Mouse (Mus musculus): Measurements from ENCODE around the gene Perm1. TPM values are rescaled to one million over a fixed set of nuclear protein-coding genes. Genes with fewer than 3 reads are reported as not detected.

The Perm1 gene
- polyA plus RNA-seq, 1 experiment from 2014 or later, result 0.06 TPM

DNA sequence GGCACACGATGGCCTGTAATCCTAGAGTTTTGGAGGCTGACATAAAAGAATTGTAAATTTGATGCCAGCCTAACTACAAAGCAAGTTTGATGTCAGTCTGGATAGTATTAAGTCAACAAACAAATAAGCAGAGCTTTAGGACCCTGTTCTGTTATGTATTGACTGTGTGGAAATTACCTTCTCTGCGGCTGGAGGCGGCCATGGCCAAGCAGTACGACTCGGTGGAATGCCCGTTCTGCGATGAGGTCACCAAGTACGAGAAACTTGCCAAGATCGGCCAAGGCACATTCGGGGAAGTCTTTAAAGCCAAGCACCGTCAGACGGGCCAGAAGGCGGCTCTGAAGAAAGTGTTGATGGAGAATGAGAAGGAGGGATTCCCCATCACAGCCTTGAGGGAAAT lies 2.5 kb upstream of the Perm1 start:
- H3K27ac ChIP-seq, result no peak overlapping the region
- 94% methylated on average over 13 of the region's 13 CpGs for WGBS (ENCODE audit: missing documents)
- H3K4me3 ChIP-seq (ENCODE audit: inconsistent target), result no peak overlapping the region
- H3K79me2 ChIP-seq (ENCODE audit: inconsistent target), result no peaks in the 10 kb centered on the region
- no peaks in the 10 kb centered on the region for H3K36me3 ChIP-seq (ENCODE audit: inconsistent target)

DNA sequence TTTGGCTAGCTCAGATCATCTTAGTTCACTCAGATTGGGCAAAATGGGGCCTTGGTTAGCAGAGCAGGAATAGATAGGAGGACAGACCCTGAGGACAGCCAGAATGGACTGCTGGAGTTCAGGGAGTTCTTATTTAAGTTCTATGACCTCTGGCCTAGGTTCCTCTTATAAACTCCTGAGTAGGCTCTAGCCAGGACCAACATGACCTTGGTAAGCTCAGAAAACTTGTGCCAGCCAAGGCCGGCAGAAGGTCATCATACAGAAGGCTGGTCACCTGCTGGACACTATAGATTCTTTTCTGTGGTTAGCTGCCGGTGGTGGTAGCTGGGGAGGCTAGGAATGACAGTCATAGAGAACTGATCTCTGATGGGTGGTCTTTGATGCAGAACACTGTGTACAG lies 528 bp downstream of the Perm1 start:
- Histone ChIP-seq H3K36me3 (ENCODE audit: inconsistent target) (peaks cover 1% of the 10 kb centered on the region; the same call in 1 of the 2 replicates), H3K4me3 (ENCODE audit: inconsistent target) (no peak overlapping the region), H3K27ac (no peak overlapping the region), H3K79me2 (ENCODE audit: inconsistent target) (no peaks in the 10 kb centered on the region)
- WGBS (ENCODE audit: missing documents), result 100% methylated on average over 2 of the region's 2 CpGs

DNA sequence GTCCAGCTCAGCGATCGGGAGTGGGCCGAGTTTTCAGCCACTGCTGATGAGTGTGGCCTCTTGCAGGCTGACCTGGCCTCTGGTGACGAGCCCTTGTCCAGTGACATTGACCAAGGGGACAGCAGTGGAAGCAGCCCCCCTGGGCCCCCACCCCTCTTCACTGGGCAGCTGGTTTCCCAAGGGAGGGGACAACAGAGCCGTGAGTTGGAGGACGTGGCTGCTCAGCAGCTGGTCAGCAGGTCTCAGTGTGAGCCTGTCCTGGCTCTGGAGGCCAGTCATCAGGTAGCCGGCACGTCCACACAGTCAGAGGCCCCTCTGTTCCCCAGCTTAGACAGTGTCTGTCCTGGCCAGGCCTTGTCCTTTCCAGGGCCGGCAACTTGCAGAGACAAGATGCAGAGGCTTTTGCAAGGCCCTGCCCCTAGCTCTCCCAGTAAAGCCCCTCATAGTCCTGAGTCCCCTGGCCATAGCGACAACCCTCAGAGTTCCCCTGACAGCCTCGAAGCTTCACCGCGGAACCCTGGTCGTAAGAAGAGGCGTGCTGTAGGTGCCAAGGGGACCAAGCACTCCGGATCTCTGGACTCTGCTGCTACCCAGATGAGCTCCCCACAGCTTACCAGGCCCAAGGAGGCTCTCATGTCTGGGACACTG lies 1.5 kb downstream of the Perm1 start:
- Histone ChIP-seq H3K4me3 (ENCODE audit: inconsistent target) (no peak overlapping the region), H3K36me3 (ENCODE audit: inconsistent target) (peaks cover 10% of the 10 kb centered on the region; the same call in 1 of the 2 replicates), H3K79me2 (ENCODE audit: inconsistent target) (no peaks in the 10 kb centered on the region), H3K27ac (no peak overlapping the region)
- WGBS (ENCODE audit: missing documents), result 92% methylated on average over 16 of the region's 16 CpGs

DNA sequence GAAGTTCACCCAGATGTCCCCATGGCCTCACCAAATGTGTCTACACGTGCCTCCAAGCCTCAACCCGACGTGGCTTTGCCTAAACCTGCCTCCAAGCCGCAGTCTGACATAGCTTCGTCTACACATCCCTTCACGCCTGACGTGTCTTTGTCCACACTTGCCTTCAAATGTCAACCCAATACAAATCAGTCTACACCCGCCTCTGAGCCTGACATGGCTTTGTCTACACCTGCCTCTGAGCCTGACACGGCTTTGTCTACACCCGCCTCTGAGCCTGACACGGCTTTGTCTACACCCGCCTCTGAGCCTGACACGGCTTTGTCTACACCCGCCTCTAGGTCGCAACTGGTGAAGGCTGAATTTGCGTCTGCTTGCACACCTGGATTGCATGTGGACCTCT lies 2.2 kb downstream of the Perm1 start:
- 93% methylated on average over 14 of the region's 16 CpGs for WGBS (ENCODE audit: missing documents)

DNA sequence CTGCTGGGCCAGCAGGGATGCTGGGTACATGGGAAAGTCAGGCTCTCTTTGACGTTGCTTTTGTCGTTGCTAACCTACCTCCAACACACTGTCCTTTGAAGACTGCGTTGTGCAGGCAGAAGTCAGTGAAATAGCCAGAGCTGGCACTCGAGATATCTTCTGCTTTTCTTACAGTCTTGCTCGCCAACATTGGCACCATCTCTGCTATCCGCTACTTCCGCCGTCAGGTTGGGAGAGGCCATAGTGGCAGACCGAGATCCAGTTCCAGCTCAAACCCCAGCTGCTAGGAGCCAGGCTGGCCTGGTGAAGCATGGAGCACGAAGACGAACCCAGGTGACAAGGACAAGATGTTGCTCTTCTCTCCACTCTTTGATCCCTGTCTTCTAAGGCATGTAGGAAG lies 4.3 kb downstream of the Perm1 start:
- H3K27ac ChIP-seq, result no peak overlapping the region
- WGBS (ENCODE audit: missing documents), result 92% methylated on average over 11 of the region's 11 CpGs
- H3K4me3 ChIP-seq (ENCODE audit: inconsistent target), result no peak overlapping the region
- H3K79me2 ChIP-seq (ENCODE audit: inconsistent target), result no peaks in the 10 kb centered on the region
- peaks cover 36% of the 10 kb centered on the region; the same call in 1 of the 2 replicates for H3K36me3 ChIP-seq (ENCODE audit: inconsistent target)

More for the DNA sequence above, 2.2 kb downstream of the Perm1 start:
- Histone ChIP-seq H3K79me2 (ENCODE audit: inconsistent target) (no peaks in the 10 kb centered on the region), H3K36me3 (ENCODE audit: inconsistent target) (peaks cover 17% of the 10 kb centered on the region; the same call in 1 of the 2 replicates), H3K4me3 (ENCODE audit: inconsistent target) (no peak overlapping the region), H3K27ac (no peak overlapping the region)

DNA sequence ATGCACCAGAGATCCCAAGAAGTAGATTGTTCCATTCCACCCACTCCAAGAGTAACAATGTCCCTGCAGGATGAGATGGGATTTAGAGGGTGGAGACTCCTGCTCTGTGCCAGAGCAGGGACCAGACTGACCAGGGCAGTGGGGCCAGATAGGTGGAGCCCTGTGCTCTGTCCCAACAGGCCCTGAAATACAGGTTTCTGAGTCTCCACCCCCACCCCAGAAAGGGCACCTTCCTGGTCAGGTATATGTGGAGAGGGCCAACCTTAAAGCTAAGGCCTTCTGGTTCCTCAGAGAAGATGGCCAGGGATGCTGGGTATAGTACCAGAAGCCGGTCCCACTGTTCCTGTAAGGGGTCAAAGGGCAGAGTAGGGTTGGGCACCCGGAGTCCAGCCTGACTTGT lies 8.6 kb downstream of the Perm1 start:
- H3K4me3 ChIP-seq (ENCODE audit: inconsistent target), result no peak overlapping the region
- 91% methylated on average over 2 of the region's 2 CpGs for WGBS (ENCODE audit: missing documents)
- peaks cover 37% of the 10 kb centered on the region; the same call in 1 of the 2 replicates for H3K36me3 ChIP-seq (ENCODE audit: inconsistent target)
- no peak overlapping the region for H3K27ac ChIP-seq
- H3K79me2 ChIP-seq (ENCODE audit: inconsistent target), result peaks cover 11% of the 10 kb centered on the region; the same call in 1 of the 2 replicates

DNA sequence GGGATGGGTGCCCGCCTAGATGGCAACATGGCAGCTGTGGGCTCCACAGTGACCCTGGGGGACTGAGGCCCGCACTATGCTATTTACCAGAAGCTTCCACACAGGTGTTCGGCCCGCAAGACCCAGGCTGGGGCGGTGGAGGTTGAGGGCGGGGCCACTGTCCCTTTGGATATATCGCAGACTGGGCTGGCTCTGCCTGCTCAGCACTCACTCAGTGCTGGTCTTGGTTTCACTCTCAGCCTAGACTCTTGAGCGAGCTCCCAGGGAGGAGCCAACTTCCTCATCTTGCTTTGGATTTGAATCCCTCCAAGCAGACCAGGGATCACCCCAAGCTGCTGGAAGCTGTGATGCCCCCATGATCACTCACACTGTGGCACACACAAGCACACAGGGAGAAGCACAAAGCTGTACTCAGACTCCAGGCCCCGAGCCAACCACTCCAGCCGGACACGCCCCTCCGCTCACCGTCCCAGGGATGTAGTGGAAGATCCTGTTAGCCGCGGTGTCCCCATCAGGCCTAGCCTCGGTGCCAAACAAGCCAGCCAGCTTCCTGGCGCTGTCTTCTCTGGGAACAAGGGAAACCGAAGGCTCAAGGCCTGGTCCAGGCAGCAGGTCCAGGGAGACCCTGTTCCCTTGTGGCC lies 12.2 kb downstream of the Perm1 start:
- WGBS (ENCODE audit: missing documents), result 60% methylated on average over 15 of the region's 18 CpGs
- Histone ChIP-seq H3K79me2 (ENCODE audit: inconsistent target) (peaks cover 11% of the 10 kb centered on the region; the same call in 1 of the 2 replicates), H3K36me3 (ENCODE audit: inconsistent target) (peaks cover 45% of the 10 kb centered on the region; the same call in 1 of the 2 replicates), H3K27ac (peak overlapping the region; percentile 60), H3K4me3 (ENCODE audit: inconsistent target) (peak overlapping the region; percentile 37)

DNA sequence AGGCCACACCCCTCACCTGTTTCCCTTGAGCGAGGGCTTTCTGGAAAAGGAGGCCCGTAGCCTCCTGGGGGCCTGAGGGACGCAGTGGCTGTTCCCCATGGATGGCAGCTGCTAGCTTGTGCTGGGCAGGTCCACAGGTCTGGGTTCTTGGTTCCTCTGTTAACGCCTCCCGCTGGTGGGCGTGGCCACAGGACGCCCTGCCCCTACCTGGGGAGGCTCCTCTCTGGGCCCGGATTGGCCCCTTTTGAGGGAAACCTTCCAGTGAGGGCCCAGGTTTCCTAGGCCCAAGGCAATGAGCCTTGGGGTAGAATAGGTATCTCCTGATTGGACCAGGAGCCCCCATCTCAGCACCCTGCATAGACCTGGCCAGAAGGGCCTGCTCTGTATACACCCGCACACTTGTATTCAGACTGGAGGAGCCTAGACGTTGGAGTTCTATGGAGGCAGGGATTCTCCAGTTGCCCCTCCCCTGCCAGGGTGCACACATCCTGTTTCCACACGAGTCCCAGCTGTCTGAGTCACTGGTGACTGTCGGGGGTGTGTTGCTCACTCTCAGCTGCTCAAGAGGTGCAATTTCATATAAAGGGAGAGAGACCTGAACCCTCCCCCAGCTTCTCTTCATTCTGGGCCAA lies 12.8 kb downstream of the Perm1 start:
- peaks cover 11% of the 10 kb centered on the region; the same call in 1 of the 2 replicates for H3K79me2 ChIP-seq (ENCODE audit: inconsistent target)
- H3K36me3 ChIP-seq (ENCODE audit: inconsistent target), result peaks cover 40% of the 10 kb centered on the region; the same call in 1 of the 2 replicates
- peak overlapping the region; percentile 37 for H3K4me3 ChIP-seq (ENCODE audit: inconsistent target)
- WGBS (ENCODE audit: missing documents), result 48% methylated on average over 12 of the region's 12 CpGs
- H3K27ac ChIP-seq, result peak overlapping the region; percentile 60

DNA sequence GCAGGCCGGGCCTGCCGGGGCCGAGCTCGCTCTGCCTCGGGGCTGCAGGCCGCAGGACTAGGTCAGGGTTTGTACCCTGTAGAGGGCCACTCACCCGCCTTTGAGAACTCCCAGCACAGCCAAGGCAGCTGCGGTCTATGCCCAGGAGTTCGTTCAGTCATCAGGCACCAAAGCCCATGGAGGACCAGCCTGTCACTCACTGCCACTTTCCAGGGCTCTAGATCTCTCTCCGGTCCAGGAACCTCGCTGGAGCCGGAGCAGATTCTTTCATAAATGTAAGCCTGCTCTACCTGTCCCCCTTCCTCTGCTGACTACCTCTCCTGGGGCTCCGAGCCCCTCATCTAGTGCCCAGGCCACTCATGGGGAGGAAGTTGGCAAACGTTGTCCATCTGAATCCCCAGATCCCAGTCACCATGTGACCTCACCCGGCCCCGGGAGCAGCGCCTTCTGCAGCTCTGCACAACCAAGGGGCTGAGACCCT lies 18.4 kb downstream of the Perm1 start:
- WGBS (ENCODE audit: missing documents), result 10% methylated on average over 11 of the region's 17 CpGs
- Histone ChIP-seq H3K79me2 (ENCODE audit: inconsistent target) (peaks cover 21% of the 10 kb centered on the region; the same call in 1 of the 2 replicates), H3K27ac (peak overlapping the region; percentile 27; the same call in 1 of the 2 replicates), H3K4me3 (ENCODE audit: inconsistent target) (peak overlapping the region; percentile 51), H3K36me3 (ENCODE audit: inconsistent target) (peaks cover 44% of the 10 kb centered on the region)

DNA sequence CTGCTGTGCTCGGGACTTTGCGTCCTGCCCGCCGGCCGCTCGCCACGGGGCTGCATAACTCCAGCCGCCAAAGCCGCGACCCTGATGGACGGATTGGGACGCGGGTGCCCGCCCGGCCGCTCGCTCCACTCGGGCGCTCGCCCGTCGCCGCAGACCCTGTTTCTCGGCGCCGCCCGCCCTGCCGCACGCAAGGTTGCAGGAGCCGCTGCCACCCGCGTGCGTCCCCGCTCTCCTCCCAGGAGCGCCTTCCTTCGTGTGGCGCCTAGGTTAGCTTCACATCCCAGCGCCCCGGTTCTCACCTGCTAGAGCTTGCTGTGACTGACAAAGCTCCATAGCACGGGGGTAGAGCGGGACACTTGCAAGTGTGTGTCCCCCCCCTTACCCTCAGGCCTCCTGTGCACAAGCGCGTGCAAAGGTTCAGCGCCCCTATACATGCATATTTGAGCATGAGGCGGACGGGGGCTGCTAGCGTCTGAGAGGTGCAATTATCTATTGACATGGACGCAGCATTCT lies 19.1 kb downstream of the Perm1 start, which contains the start of gene Plekhn1:
Plekhn1 (minus strand) TSS at position 157 of the 513 bp plus-strand sequence.
- H3K36me3 ChIP-seq (ENCODE audit: inconsistent target), result peaks cover 51% of the 10 kb centered on the region
- H3K27ac ChIP-seq, result peak within 1 kb of the TSS; percentile 45
- peak within 1 kb of the TSS; percentile 51 for H3K4me3 ChIP-seq (ENCODE audit: inconsistent target)
- peaks cover 28% of the 10 kb centered on the region; the same call in 1 of the 2 replicates for H3K79me2 ChIP-seq (ENCODE audit: inconsistent target)
- WGBS (ENCODE audit: missing documents), result under 1% methylated on average over 36 of the region's 48 CpGs

DNA sequence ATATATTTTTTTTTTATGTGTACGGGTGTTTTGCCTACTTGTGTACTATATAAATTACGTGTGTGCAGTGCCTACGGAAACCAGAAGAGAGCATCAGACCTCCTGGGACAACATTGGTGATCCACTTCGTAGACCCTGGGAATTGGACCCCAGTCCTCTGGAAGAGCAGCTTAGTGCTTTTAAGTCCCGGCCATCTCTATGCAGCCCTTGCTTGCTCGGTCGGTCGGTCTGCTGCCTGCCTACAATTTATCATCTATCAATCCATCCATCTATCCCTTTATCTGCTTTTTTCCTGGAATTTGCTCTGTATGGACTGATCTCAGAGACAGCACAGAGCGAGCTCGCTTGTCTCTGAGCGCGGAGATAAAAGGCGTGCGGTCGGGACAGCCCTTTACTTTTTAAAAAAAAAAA lies 19.7 kb downstream of the Perm1 start:
- peak overlapping the region; percentile 46 for H3K4me3 ChIP-seq (ENCODE audit: inconsistent target)
- peaks cover 53% of the 10 kb centered on the region for H3K36me3 ChIP-seq (ENCODE audit: inconsistent target)
- H3K27ac ChIP-seq, result peak overlapping the region; percentile 45
- peaks cover 34% of the 10 kb centered on the region; the same call in 1 of the 2 replicates for H3K79me2 ChIP-seq (ENCODE audit: inconsistent target)
- WGBS (ENCODE audit: missing documents), result 0% methylated on average over 15 of the region's 15 CpGs

DNA sequence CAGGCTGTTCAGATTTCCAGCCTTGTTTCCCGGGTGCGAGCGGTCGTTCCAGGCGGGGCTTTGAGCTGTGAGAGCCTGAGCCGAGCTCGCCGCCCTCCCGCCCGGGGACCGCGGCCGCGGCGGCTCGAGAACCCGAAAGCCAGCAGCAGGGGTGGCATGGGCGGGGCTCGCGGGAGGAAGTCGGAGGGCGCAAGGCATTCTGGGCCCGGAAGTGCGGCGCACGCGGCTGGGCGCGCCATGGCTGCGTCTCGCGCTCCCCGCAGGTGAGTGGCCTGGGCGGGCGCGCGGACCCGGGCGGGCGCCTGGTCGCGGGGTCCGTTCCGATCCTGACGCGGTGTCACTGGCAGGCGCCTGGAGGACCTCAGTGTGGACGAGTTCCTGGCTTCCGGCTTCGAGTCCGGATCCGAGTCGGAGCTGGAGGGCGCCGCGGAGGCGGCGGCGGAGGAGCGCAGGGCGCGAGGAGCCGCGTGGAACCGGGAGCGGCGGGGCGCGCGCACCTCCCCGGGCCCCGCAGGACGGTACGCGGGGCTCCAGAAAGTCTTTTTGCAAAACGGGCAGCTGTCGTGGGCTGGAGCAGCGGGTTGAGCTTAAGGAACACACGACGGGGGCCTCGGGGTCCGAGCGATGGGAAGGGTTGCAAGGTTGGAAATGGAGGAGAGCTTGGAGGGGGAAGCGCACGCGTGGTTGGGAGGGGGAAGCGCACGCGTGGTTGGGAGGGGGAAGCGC lies 20.3 kb downstream of the Perm1 start, which contains the start of gene Noc2l:
Noc2l (plus strand) TSS at position 203 of the 726 bp plus-strand sequence.
- peak within 1 kb of the TSS; percentile 46 for H3K4me3 ChIP-seq (ENCODE audit: inconsistent target)
- H3K27ac ChIP-seq, result peak within 1 kb of the TSS; percentile 45
- peaks cover 35% of the 10 kb centered on the region; the same call in 1 of the 2 replicates for H3K79me2 ChIP-seq (ENCODE audit: inconsistent target)
- peaks cover 54% of the 10 kb centered on the region for H3K36me3 ChIP-seq (ENCODE audit: inconsistent target)
- 1% methylated on average over 82 of the region's 90 CpGs for WGBS (ENCODE audit: missing documents)

DNA sequence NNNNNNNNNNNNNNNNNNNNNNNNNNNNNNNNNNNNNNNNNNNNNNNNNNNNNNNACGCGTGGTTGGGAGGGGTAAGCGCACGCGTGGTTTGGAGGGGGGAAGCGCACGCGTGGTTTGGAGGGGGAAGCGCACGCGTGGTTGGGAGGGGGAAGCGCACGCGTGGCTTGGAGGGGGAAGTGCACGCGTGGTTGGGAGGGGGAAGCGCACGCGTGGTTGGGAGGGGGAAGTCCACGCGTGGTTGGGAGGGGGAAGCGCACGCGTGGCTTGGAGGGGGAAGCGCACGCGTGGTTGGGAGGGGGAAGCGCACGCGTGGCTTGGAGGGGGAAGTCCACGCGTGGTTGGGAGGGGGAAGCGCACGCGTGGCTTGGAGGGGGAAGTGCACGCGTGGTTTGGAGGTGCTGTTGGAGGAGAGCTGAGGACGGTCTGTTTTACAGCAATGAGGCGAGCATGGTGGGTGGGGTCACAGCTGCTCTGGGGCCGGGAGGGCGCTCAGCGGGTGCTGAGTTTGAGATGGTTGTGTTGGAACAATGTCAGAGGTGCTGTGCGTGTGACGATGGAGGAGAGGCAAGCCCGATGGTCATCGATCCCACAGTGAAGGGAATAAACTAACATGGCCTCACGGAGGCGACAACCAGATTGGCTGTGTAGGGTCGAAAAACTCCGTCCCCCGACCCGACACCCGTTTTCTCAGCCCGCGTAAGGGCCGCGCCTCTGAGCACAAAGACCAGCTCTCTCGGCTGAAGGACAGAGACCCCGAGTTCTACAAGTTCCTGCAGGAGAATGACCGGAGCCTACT lies 21.2 kb downstream of the Perm1 start:
- Histone ChIP-seq H3K79me2 (ENCODE audit: inconsistent target) (peaks cover 35% of the 10 kb centered on the region; the same call in 1 of the 2 replicates), H3K27ac (no peak overlapping the region), H3K36me3 (ENCODE audit: inconsistent target) (peaks cover 54% of the 10 kb centered on the region), H3K4me3 (ENCODE audit: inconsistent target) (peak overlapping the region; percentile 27; the same call in 1 of the 2 replicates)
- WGBS (ENCODE audit: missing documents), result 65% methylated on average over 33 of the region's 60 CpGs

All from macrophage (primary cell).